Mouse (Mus musculus): Measurements from ENCODE around the gene Scd4.

DNA sequence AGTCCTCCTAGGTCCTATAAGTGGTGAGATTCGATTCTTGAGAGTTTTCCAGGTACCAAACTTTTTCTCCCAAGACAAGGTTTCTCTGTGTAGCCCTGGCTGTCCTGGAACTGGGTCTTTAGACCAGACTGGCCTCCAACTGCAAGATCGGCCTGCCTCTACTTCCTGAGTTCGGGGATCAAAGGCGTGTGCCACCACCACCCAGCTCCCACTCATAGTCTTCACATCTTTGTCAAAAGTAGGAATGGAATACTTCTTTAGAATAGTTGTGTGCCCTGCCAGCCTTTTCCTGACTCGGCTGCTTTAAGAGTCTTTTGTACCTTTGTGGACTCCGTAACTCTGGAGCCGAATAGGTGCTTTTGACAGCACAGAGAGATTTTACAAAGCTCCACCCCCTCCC is 36.7 kb upstream of the Scd4 start:
- TF ChIP-seq CTCF (IDR thresholded peaks at IDR 0.05; ENCODE audit: low read depth, low read length) (no peak), POLR2AphosphoS5 (IDR thresholded peaks at IDR 0.05; ENCODE audit: insufficient replicate concordance, low read depth, low read length) (no peak)
